Mouse (Mus musculus) kidney, adult 2 months (tissue): ENCODE measurements around the gene Higd2a.

Experiments
- CTCF ChIP-seq: fragments of 200-500 bp; conservative IDR thresholded peaks from 2 replicates; pipeline ENCODE4 v1.5.1; 2011; ENCODE audit warnings: low read depth, mild to moderate bottlenecking, control low read depth, low read length, moderate library complexity, mixed read lengths; ENCODE audit not compliant: insufficient read depth, insufficient read length
- POLR2A ChIP-seq: fragments of 200-500 bp; IDR thresholded peaks from one replicate; pipeline ENCODE4 v1.6.1; 2011; ENCODE audit warnings: low read depth, low read length, control low read depth

GRCm38 (mm10) chr13:54559656-54560055 lies 30.4 kb upstream of the Higd2a start:
- TF ChIP-seq CTCF (no peak), POLR2A (no peak)
